Mouse (Mus musculus): ENCODE measurements around the gene B3gnt7.

DNA sequence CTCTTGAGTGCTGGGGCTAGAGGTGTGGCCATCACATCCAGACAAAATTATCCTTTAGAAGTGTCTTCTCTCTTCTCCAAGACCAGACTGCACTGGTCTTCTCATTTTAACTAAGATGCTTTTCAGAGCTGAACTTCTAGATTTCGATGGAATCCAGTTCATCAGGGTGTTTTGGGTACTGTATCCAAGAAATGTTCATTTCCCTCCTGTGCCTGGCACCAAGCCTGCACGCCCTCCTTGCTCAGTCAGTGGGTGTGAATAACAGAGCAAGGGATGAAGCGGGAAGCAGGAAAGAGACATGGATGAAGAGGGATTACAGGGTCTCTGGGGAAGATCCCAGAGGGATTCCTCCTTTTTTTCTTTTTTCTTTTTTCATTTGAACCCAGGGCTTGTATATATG lies 12.2 kb upstream of the B3gnt7 start:
- TF ChIP-seq CTCF (IDR thresholded peaks at IDR 0.05) (no peak), EP300 (IDR thresholded peaks at IDR 0.05) (no peak)
